Mouse (Mus musculus) neural tube, embryonic 14.5 days (tissue): ENCODE measurements at regions not wholly inside any gene's neighbourhood (a gene's known extent, or its start where the extent isn't known, plus 50 kb on each side); places are given as distances from the start of the nearest gene placed in this dataset.

Experiments used
- ATAC-seq: fragments of 200-750 bp; cut with Nextera tagmentation; 2 replicates; pipeline ENCODE4 v1.8.0; 2017; ENCODE audit warnings: low read depth, mild to moderate bottlenecking, moderate TSS enrichment, moderate library complexity
- H3K27ac ChIP-seq: fragments of 300-500 bp; sonication (generic); 2 replicates; pipeline ENCODE4 v1.5.1; 2014; ENCODE audit warnings: low read depth, mild to moderate bottlenecking, control low read depth, low read length, moderate library complexity, mixed read lengths
- H3K27me3 ChIP-seq: fragments of 300-500 bp; sonication (generic); 2 replicates; pipeline ENCODE4 v1.6.1; 2014; ENCODE audit warnings: low read length; ENCODE audit not compliant: control insufficient read depth, insufficient read depth
- H3K36me3 ChIP-seq: fragments of 300-500 bp; sonication (generic); 2 replicates; pipeline ENCODE4 v1.6.1; 2014; ENCODE audit warnings: low read length, mixed read lengths; ENCODE audit not compliant: control insufficient read depth, insufficient read depth
- H3K4me1 ChIP-seq: fragments of 300-500 bp; sonication (generic); 2 replicates; pipeline ENCODE4 v1.6.1; 2014; ENCODE audit warnings: low read length; ENCODE audit not compliant: control insufficient read depth, insufficient read depth
- H3K4me2 ChIP-seq: fragments of 300-500 bp; sonication (generic); 2 replicates; pipeline ENCODE4 v1.6.1; 2014; ENCODE audit warnings: mild to moderate bottlenecking, low read depth, low read length, control low read depth
- H3K4me3 ChIP-seq: fragments of 300-500 bp; sonication (generic); 2 replicates; pipeline ENCODE4 v1.5.1; 2014; ENCODE audit warnings: low read depth, low read length, control low read depth, mixed read lengths
- H3K9ac ChIP-seq: fragments of 300-500 bp; sonication (generic); replicated peaks from 2 replicates; pipeline ENCODE4 v1.6.1; 2014; ENCODE audit warnings: low read depth, mild to moderate bottlenecking, control low read depth, low read length, mixed read lengths
- H3K9me3 ChIP-seq: fragments of 300-500 bp; sonication (generic); 2 replicates; pipeline ENCODE4 v1.6.1; 2016; ENCODE audit warnings: low read length; ENCODE audit not compliant: control insufficient read depth
- WGBS: fragments of 180-500 bp; shearing (Covaris S2); extraction: QIAGEN DNeasy Blood & Tissue Kit; methylation state at CpG from one replicate; pipeline ENCODE4 v1.1.7; 2014; 5-methylcytosine and 5-hydroxymethylcytosine counted together

GRCm38 (mm10) chr3:129131877-129132433, 67.7 kb upstream of the Pitx2 start:
- H3K27me3 ChIP-seq: no peaks in the 10 kb centered on the region
- WGBS: 56% methylated on average over 6 of the region's 6 CpGs
- H3K9ac ChIP-seq: no peak overlapping the region
- H3K4me3 ChIP-seq: no peak overlapping the region
- H3K4me1 ChIP-seq: no peaks in the 10 kb centered on the region
- no peaks in the 10 kb centered on the region for H3K36me3 ChIP-seq
- no peaks in the 10 kb centered on the region for H3K9me3 ChIP-seq
- H3K27ac ChIP-seq: no peak overlapping the region
- no peak for ATAC-seq
- no peak overlapping the region for H3K4me2 ChIP-seq
